Mouse (Mus musculus) ES-E14 (cell line): ENCODE measurements at regions not wholly inside any gene's neighbourhood (a gene's known extent, or its start where the extent isn't known, plus 50 kb on each side); places are given as distances from the start of the nearest gene placed in this dataset.

Source experiments
- CHD2 ChIP-seq: IDR thresholded peaks from 2 replicates; pipeline ENCODE4 v1.6.1; 2014; ENCODE audit warnings: mild to moderate bottlenecking, low read depth, low read length, inconsistent platforms
- HCFC1 ChIP-seq: IDR thresholded peaks from 2 replicates; pipeline ENCODE4 v1.6.1; 2012; ENCODE audit warnings: low read length, inconsistent platforms, borderline replicate concordance; ENCODE audit not compliant: insufficient read depth
- MAFK ChIP-seq: IDR thresholded peaks from 2 replicates; pipeline ENCODE4 v1.6.1; 2014; ENCODE audit warnings: mild to moderate bottlenecking, low read depth, low read length, inconsistent platforms; ENCODE audit not compliant: insufficient read depth
- ZC3H11A ChIP-seq: IDR thresholded peaks from 2 replicates; pipeline ENCODE4 v1.6.1; 2012; ENCODE audit warnings: low read depth, mild to moderate bottlenecking, inconsistent platforms, low read length, borderline replicate concordance
- ZNF384 ChIP-seq: IDR thresholded peaks from 2 replicates; pipeline ENCODE4 v1.6.1; 2012; ENCODE audit warnings: low read depth, low read length, inconsistent platforms

- no peak for TF ChIP-seq MAFK
- TF ChIP-seq ZC3H11A, result no peak
- no peak for TF ChIP-seq CHD2
- TF ChIP-seq ZNF384, result no peak
- TF ChIP-seq HCFC1, result no peak
Observed at GRCm38 (mm10) chr19:14678584-14678983, 80.7 kb upstream of the Tle4 start.
